Comparison of ENCODE assay signal across 11 mouse cellular contexts in genomic region chr5:144547333-144547878, GRCm38 (mm10). TPM values are rescaled to one million over a fixed set of nuclear protein-coding genes. Genes with fewer than 3 reads are reported as not detected.
DNase-seq lines count a peak whose midpoint lies in the region; ATAC-seq and TF ChIP-seq lines count a peak whose summit lies in the region.
"Had no signal": no experiment of that assay in that cellular context is flagged by ENCODE, and none has a peak within 500 bp of the region (broad histone marks: within the 10 kb centered on the region; RNA-seq: fewer than 3 reads in every experiment).

No protein-coding gene starts in this region.

- TF ChIP-seq CTCF in kidney, adult 2 months (conservative IDR thresholded peaks at IDR 0.05; ENCODE audit: insufficient read depth, insufficient read length, low read depth, low read length) = no peak

- no peak for TF ChIP-seq POLR2A in kidney, adult 2 months (IDR thresholded peaks at IDR 0.05; ENCODE audit: low read depth, low read length)

- DNase-seq in kidney, adult 2 months = no peak
- DNase-seq in embryonic facial prominence, embryonic 14.5 days (ENCODE audit: low spot score) = no peak
- no peak for DNase-seq in intestine, embryonic 14.5 days (ENCODE audit: low spot score)
- no peak for DNase-seq in gastrocnemius, postnatal 4 days (ENCODE audit: low spot score in 2 of 2)
- DNase-seq in liver, embryonic 11.5 days (ENCODE audit: low spot score) = no peak
- DNase-seq in kidney, postnatal 36 days = no peak
- DNase-seq: thymus, postnatal 4 days had no signal

- no peak overlapping the region for H3K9ac ChIP-seq in kidney, embryonic 14.5 days (ENCODE audit: low read depth, low read length)
- H3K9ac ChIP-seq in embryonic facial prominence, embryonic 14.5 days (ENCODE audit: low read depth, low read length) = no peak overlapping the region
- no peak overlapping the region; the same call in 1 of the 2 replicates for H3K9ac ChIP-seq in intestine, embryonic 14.5 days (ENCODE audit: low read length)
- H3K9ac ChIP-seq in neural tube, embryonic 13.5 days = peak overlapping the region; percentile 69
- no peak overlapping the region for H3K9ac ChIP-seq in liver, embryonic 11.5 days (ENCODE audit: low read depth, low read length)

- H3K4me3 ChIP-seq in kidney, embryonic 14.5 days (ENCODE audit: low read length) = peak overlapping the region; percentile 23; the same call in 1 of the 2 replicates
- H3K4me3 ChIP-seq in kidney, adult 2 months (ENCODE audit: insufficient read depth, low read depth, low read length) = no peak overlapping the region
- H3K4me3 ChIP-seq in embryonic facial prominence, embryonic 14.5 days (ENCODE audit: low read depth, low read length) = peak overlapping the region; percentile 40; the same call in 1 of the 2 replicates
- H3K4me3 ChIP-seq in intestine, embryonic 14.5 days (ENCODE audit: low read depth, low read length) = peak overlapping the region; percentile 36
- H3K4me3 ChIP-seq in neural tube, embryonic 13.5 days = peak overlapping the region; percentile 48
- no peak overlapping the region for H3K4me3 ChIP-seq in liver, embryonic 11.5 days (ENCODE audit: low read depth, low read length)
- H3K4me3 ChIP-seq: erythroblast, embryonic 14.5 days had no signal

- H3K4me2 ChIP-seq in kidney, embryonic 14.5 days (replicated peaks; ENCODE audit: low read depth, low read length) = peak overlapping the region; percentile 48
- peak overlapping the region; percentile 49 for H3K4me2 ChIP-seq in embryonic facial prominence, embryonic 14.5 days (ENCODE audit: low read depth, low read length)
- H3K4me2 ChIP-seq in intestine, embryonic 14.5 days (ENCODE audit: low read length) = peak overlapping the region; percentile 56
- peak overlapping the region; percentile 63 for H3K4me2 ChIP-seq in neural tube, embryonic 13.5 days
- H3K4me2 ChIP-seq in liver, embryonic 11.5 days = no peak overlapping the region

- H3K4me1 ChIP-seq in kidney, embryonic 14.5 days (ENCODE audit: control insufficient read depth, insufficient read depth, low read length) = no peaks in the 10 kb centered on the region
- H3K4me1 ChIP-seq in kidney, adult 2 months (ENCODE audit: control insufficient read depth, insufficient read depth, low read length) = no peaks in the 10 kb centered on the region
- peaks cover 5% of the 10 kb centered on the region; the same call in 1 of the 2 replicates for H3K4me1 ChIP-seq in embryonic facial prominence, embryonic 14.5 days (ENCODE audit: control insufficient read depth, insufficient read depth, low read length)
- 0 out of 2 replicates have a peak, but pooled peaks cover 6% of the 10 kb centered on the region for H3K4me1 ChIP-seq in intestine, embryonic 14.5 days (replicated peaks; ENCODE audit: control insufficient read depth, insufficient read depth, low read length)
- peaks cover 77% of the 10 kb centered on the region for H3K4me1 ChIP-seq in neural tube, embryonic 13.5 days (replicated peaks)
- H3K4me1 ChIP-seq in liver, embryonic 11.5 days (replicated peaks; ENCODE audit: control insufficient read depth, insufficient read depth, low read length) = no peaks in the 10 kb centered on the region

- 20% methylated on average over 9 of the region's 9 CpGs for WGBS in kidney, embryonic 14.5 days
- 16% methylated on average over 9 of the region's 9 CpGs for WGBS in kidney, adult 2 months
- 10% methylated on average over 9 of the region's 9 CpGs for WGBS in embryonic facial prominence, embryonic 14.5 days
- 16% methylated on average over 9 of the region's 9 CpGs for WGBS in intestine, embryonic 14.5 days
- WGBS in neural tube, embryonic 13.5 days = 16% methylated on average over 9 of the region's 9 CpGs
- WGBS in liver, embryonic 11.5 days = 22% methylated on average over 9 of the region's 9 CpGs

- no peaks in the 10 kb centered on the region for H3K36me3 ChIP-seq in kidney, embryonic 14.5 days (ENCODE audit: control insufficient read depth, insufficient read depth, low read length)
- no peaks in the 10 kb centered on the region for H3K36me3 ChIP-seq in kidney, adult 2 months (ENCODE audit: control insufficient read depth, insufficient read depth, low read length)
- no peaks in the 10 kb centered on the region for H3K36me3 ChIP-seq in embryonic facial prominence, embryonic 14.5 days (ENCODE audit: control insufficient read depth, insufficient read depth, low read length)
- no peaks in the 10 kb centered on the region for H3K36me3 ChIP-seq in intestine, embryonic 14.5 days (ENCODE audit: control insufficient read depth, insufficient read depth, low read length)
- no peaks in the 10 kb centered on the region; the same call in 1 of the 2 replicates for H3K36me3 ChIP-seq in neural tube, embryonic 13.5 days
- no peaks in the 10 kb centered on the region for H3K36me3 ChIP-seq in liver, embryonic 11.5 days (ENCODE audit: control insufficient read depth, insufficient read depth, low read length)

- H3K9me3 ChIP-seq in kidney, embryonic 14.5 days (ENCODE audit: control insufficient read depth, low read length) = no peaks in the 10 kb centered on the region
- no peaks in the 10 kb centered on the region for H3K9me3 ChIP-seq in embryonic facial prominence, embryonic 14.5 days (ENCODE audit: control insufficient read depth, low read length)
- H3K9me3 ChIP-seq in intestine, embryonic 14.5 days (ENCODE audit: control insufficient read depth, low read length) = no peaks in the 10 kb centered on the region
- H3K9me3 ChIP-seq in neural tube, embryonic 13.5 days = no peaks in the 10 kb centered on the region
- no peaks in the 10 kb centered on the region for H3K9me3 ChIP-seq in liver, embryonic 11.5 days (ENCODE audit: control insufficient read depth, low read length)

- peaks cover 60% of the 10 kb centered on the region for H3K27me3 ChIP-seq in kidney, embryonic 14.5 days (ENCODE audit: control insufficient read depth, insufficient read depth, low read length)
- peaks cover 1% of the 10 kb centered on the region; the same call in 1 of the 2 replicates for H3K27me3 ChIP-seq in kidney, adult 2 months (replicated peaks; ENCODE audit: control insufficient read depth, insufficient read depth, low read length)
- H3K27me3 ChIP-seq in embryonic facial prominence, embryonic 14.5 days (replicated peaks; ENCODE audit: control insufficient read depth, insufficient read depth, low read length) = peaks cover 57% of the 10 kb centered on the region
- peaks cover 52% of the 10 kb centered on the region for H3K27me3 ChIP-seq in intestine, embryonic 14.5 days (replicated peaks; ENCODE audit: control insufficient read depth, insufficient read depth, low read length)
- peaks cover 55% of the 10 kb centered on the region for H3K27me3 ChIP-seq in neural tube, embryonic 13.5 days
- H3K27me3 ChIP-seq in liver, embryonic 11.5 days (replicated peaks; ENCODE audit: control insufficient read depth, insufficient read depth, low read length) = peaks cover 54% of the 10 kb centered on the region

- H3K27ac ChIP-seq in kidney, embryonic 14.5 days (ENCODE audit: low read depth, low read length) = no peak overlapping the region
- no peak overlapping the region for H3K27ac ChIP-seq in kidney, adult 2 months (ENCODE audit: insufficient read depth, low read depth, low read length)
- no peak overlapping the region for H3K27ac ChIP-seq in embryonic facial prominence, embryonic 14.5 days (replicated peaks; ENCODE audit: low read depth, low read length)
- H3K27ac ChIP-seq in intestine, embryonic 14.5 days (ENCODE audit: low read depth) = no peak overlapping the region
- no peak overlapping the region for H3K27ac ChIP-seq in neural tube, embryonic 13.5 days (replicated peaks)
- H3K27ac ChIP-seq in liver, embryonic 11.5 days (ENCODE audit: low read depth, low read length) = no peak overlapping the region

- ATAC-seq in kidney, embryonic 14.5 days (ENCODE audit: low FRiP score, low TSS enrichment) = no peak
- ATAC-seq in embryonic facial prominence, embryonic 14.5 days (ENCODE audit: low read depth) = no peak
- no peak for ATAC-seq in intestine, embryonic 14.5 days (replicated peaks; ENCODE audit: low FRiP score, low TSS enrichment, low read depth)
- ATAC-seq in neural tube, embryonic 13.5 days (ENCODE audit: low read depth) = no peak
- no peak for ATAC-seq in liver, embryonic 11.5 days (replicated peaks; ENCODE audit: low FRiP score)

RNA-seq across cellular contexts. Expression of gene Nptx2, which starts 1.7 kb away (rescaled TPM):
- polyA plus RNA-seq in kidney, embryonic 14.5 days (2014; fragmentation: Nextera tagmentation; extraction: Ambion mirVana) = 0.59 and 0.80 TPM in 2 replicates
- 0.20 and 0.33 TPM in 2 replicates for polyA plus RNA-seq in kidney, adult 2 months (2012; rRNA removed)
- 1.4 and 1.7 TPM in 2 replicates for polyA plus RNA-seq in embryonic facial prominence, embryonic 14.5 days (2014; fragmentation: Nextera tagmentation; extraction: Ambion mirVana)
- 3.3 and 3.6 TPM in 2 replicates for polyA plus RNA-seq in intestine, embryonic 14.5 days (2014; fragmentation: Nextera tagmentation; extraction: Ambion mirVana)
- 7.0 and 7.1 TPM in 2 replicates for polyA plus RNA-seq in neural tube, embryonic 13.5 days (2015; fragmentation: Nextera tagmentation; extraction: Ambion mirVana)
- under 1 TPM; 0.36 to 0.59 TPM for total RNA-seq in gastrocnemius, postnatal 4 days (2021)
- polyA plus RNA-seq in liver, embryonic 11.5 days (2014; fragmentation: Nextera tagmentation; extraction: Ambion mirVana) = 0.07 TPM in 1 of 2 replicates, not detected in the other
- total RNA-seq: hematopoietic stem cell, adult 5-6 weeks had no signal
- polyA plus RNA-seq: erythroblast, embryonic 14.5 days had no signal

Comparison
In these comparisons a context has a peak if more than half of its experiments do, and no peak if none do; other contexts are left out.
1. H3K4me3 ChIP-seq: peak in kidney, embryonic 14.5 days (single experiment), embryonic facial prominence, embryonic 14.5 days (single experiment), intestine, embryonic 14.5 days (single experiment) and neural tube, embryonic 13.5 days (single experiment); none in kidney, adult 2 months (single experiment) and liver, embryonic 11.5 days (single experiment).